19 mouse cellular contexts compared by ENCODE assay signal in genomic region chr7:36989380-36989779, GRCm38 (mm10).
A peak's percentile ranks its signal among the peaks of the same experiment; 100 is the strongest.
DNase-seq lines count a peak whose midpoint lies in the region; ATAC-seq and TF ChIP-seq lines count a peak whose summit lies in the region.
"Had no signal": no experiment of that assay in that cellular context is flagged by ENCODE, and none has a peak within 500 bp of the region (broad histone marks: within the 10 kb centered on the region; RNA-seq: fewer than 3 reads in every experiment).

No protein-coding gene starts in this region.

- H3K9me3 ChIP-seq in lung, postnatal 0 days (ENCODE audit: low read length), result no peaks in the 10 kb centered on the region

- intact Hi-C loops in heart, postnatal 36 days (cut with DNase I), result no loop called here

- no peaks in the 10 kb centered on the region for H3K4me1 ChIP-seq in lung, postnatal 0 days (ENCODE audit: insufficient read depth, low read depth, low read length)

- no peak overlapping the region for H3K27ac ChIP-seq in lung, postnatal 0 days (ENCODE audit: low read length)

- DNase-seq in heart, adult 11 months, result peak; percentile 55
- DNase-seq in heart, postnatal 36 days, result no peak
- DNase-seq in lung, postnatal 0 days (ENCODE audit: low spot score), result peak; percentile 67
- no peak for DNase-seq in lung, postnatal 25 days (ENCODE audit: low spot score)
- DNase-seq: adrenal gland, adult 2 months; adrenal gland, adult 8-10 months; adrenal gland, postnatal 10 days; adrenal gland, postnatal 14 days; adrenal gland, postnatal 25 days; adrenal gland, postnatal 36 days; B cell, adult 2 months; cerebellum, adult 11 months; cerebellum, adult 11-12 months; cerebellum, adult 18-20 months had no signal

- WGBS in lung, postnatal 0 days, result 58% methylated on average over 1 of the region's 1 CpGs

- ATAC-seq in lung, postnatal 0 days, result no peak
- ATAC-seq: activated CD4-positive, CD25-positive, alpha-beta regulatory T cell, adult 4 months; CD4-positive, CD25-positive, alpha-beta regulatory T cell, adult 4 months; Patski had no signal

- no peaks in the 10 kb centered on the region for H3K36me3 ChIP-seq in lung, postnatal 0 days (ENCODE audit: insufficient read depth, low read length)
- H3K36me3 ChIP-seq: G1E had no signal

- no peak for TF ChIP-seq CTCF in lung, postnatal 0 days (IDR thresholded peaks at IDR 0.05)

- no peak overlapping the region for H3K9ac ChIP-seq in lung, postnatal 0 days (replicated peaks; ENCODE audit: low read depth)

- peak; percentile 68 for TF ChIP-seq EP300 in lung, postnatal 0 days (IDR thresholded peaks at IDR 0.05)

- H3K27me3 ChIP-seq in lung, postnatal 0 days (replicated peaks; ENCODE audit: insufficient read depth, low read length), result no peaks in the 10 kb centered on the region
- H3K27me3 ChIP-seq: CH12.LX, Patski had no signal

- no peak overlapping the region for H3K4me3 ChIP-seq in lung, postnatal 0 days (ENCODE audit: low read depth, low read length)

- no peak overlapping the region for H3K4me2 ChIP-seq in lung, postnatal 0 days (replicated peaks; ENCODE audit: low read depth, low read length)

Comparison
In these comparisons a context has a peak if more than half of its experiments do, and no peak if none do; other contexts are left out.
1. DNase-seq: peak in heart, adult 11 months (single experiment) and lung, postnatal 0 days (single experiment); none in heart, postnatal 36 days (0 of 2) and lung, postnatal 25 days (single experiment).